Mouse (Mus musculus) megakaryocyte, embryonic 14.5 days (primary cell): ENCODE measurements around the gene Spata25.

Source experiments
- FLI1 ChIP-seq: IDR thresholded peaks from 2 replicates; pipeline ENCODE4 v1.6.1; 2012; ENCODE audit warnings: low read length, inconsistent platforms, mixed read lengths
- GATA1 ChIP-seq: IDR thresholded peaks from 3 replicates; pipeline ENCODE4 v1.6.1; 2012; ENCODE audit warnings: mixed read lengths, low read length, inconsistent platforms, borderline replicate concordance

DNA sequence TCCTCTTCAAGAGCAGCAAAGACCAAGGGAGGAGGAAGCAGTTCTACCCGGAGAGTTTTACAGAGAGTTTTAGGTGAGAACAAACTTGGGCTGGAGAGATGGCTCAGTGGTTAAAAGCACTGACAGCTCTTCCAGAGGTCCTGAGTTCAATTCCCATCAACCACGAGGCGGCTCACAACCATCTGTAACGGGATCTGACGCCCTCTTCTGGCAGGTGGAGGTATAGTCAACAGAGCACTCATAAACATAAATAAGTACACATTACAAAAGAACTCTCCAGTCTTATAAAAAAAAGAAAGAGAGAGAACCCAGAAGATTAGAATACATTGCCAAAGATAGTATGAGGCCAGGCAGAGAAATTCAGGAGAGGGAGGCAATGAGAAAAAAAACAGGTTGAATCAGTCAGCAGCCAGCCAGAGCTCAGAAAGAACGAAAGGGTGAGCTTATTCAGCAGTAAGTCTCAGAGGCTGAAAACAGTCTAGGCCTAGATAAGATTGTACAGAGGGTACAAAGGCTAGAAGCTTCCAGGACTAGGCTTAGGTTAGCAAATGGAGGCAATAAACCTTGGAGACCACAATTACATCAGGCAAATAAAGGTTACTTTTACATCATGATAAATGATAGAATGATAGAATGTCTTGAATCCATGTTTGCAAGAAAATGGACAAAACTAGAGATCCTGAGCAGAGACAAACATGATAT, 43.4 kb upstream of the Spata25 start:
- TF ChIP-seq GATA1 (no peak), FLI1 (no peak)
